Mouse (Mus musculus) midbrain, postnatal 0 days (tissue): ENCODE results near the gene Higd1b. TPM values are rescaled to one million over a fixed set of nuclear protein-coding genes. Genes with fewer than 3 reads are reported as not detected.
A peak's percentile ranks its signal among the peaks of the same experiment; 100 is the strongest.

Experiments
- ATAC-seq: fragments of 200-750 bp; cut with Nextera tagmentation; 2 replicates; pipeline ENCODE4 v1.8.0; 2017; ENCODE audit warnings: moderate number of reproducible peaks, mild to moderate bottlenecking, moderate TSS enrichment, moderate library complexity; ENCODE audit not compliant: low FRiP score
- DNase-seq: peaks from one replicate; pipeline ENCODE4 v3.0.0-alpha.2; 2015; ENCODE audit warnings: low spot score
- H3K27ac ChIP-seq: fragments of 300-500 bp; sonication (generic); 2 replicates; pipeline ENCODE4 v1.5.1; 2014; ENCODE audit warnings: low read depth, mild to moderate bottlenecking, low read length, mixed read lengths
- H3K27me3 ChIP-seq: fragments of 300-500 bp; sonication (generic); 2 replicates; pipeline ENCODE4 v1.6.1; 2014; ENCODE audit warnings: low read length, control low read depth, mixed read lengths; ENCODE audit not compliant: insufficient read depth
- H3K36me3 ChIP-seq: fragments of 300-500 bp; sonication (generic); 2 replicates; pipeline ENCODE4 v1.6.1; 2014; ENCODE audit warnings: low read length, control low read depth, mixed read lengths; ENCODE audit not compliant: insufficient read depth
- H3K4me1 ChIP-seq: fragments of 300-500 bp; sonication (generic); 2 replicates; pipeline ENCODE4 v1.6.1; 2014; ENCODE audit warnings: mild to moderate bottlenecking, control low read depth, antibody characterized with exemption, low read length, mixed read lengths; ENCODE audit not compliant: insufficient read depth
- H3K4me2 ChIP-seq: fragments of 300-500 bp; sonication (generic); 2 replicates; pipeline ENCODE4 v1.6.1; 2014; ENCODE audit warnings: low read depth, mild to moderate bottlenecking, low read length, mixed read lengths; ENCODE audit not compliant: poor library complexity, severe bottlenecking
- H3K4me3 ChIP-seq: fragments of 300-500 bp; sonication (generic); 2 replicates; pipeline ENCODE4 v1.5.1; 2014; ENCODE audit warnings: low read depth, mild to moderate bottlenecking, low read length, moderate library complexity
- H3K9ac ChIP-seq: fragments of 300-500 bp; sonication (generic); replicated peaks from 2 replicates; pipeline ENCODE4 v1.6.1; 2014; ENCODE audit warnings: mild to moderate bottlenecking, low read length, moderate library complexity, mixed read lengths; ENCODE audit not compliant: poor library complexity, severe bottlenecking
- H3K9me3 ChIP-seq: fragments of 300-500 bp; sonication (generic); 2 replicates; pipeline ENCODE4 v1.6.1; 2016; ENCODE audit warnings: low read length, control low read depth
- CTCF ChIP-seq: IDR thresholded peaks from 2 replicates; pipeline ENCODE4 v1.5.1; 2016; ENCODE audit warnings: antibody characterized with exemption, mild to moderate bottlenecking
- WGBS: fragments of 180-500 bp; shearing (Covaris S2); extraction: QIAGEN DNeasy Blood & Tissue Kit; methylation state at CpG from one replicate; pipeline ENCODE4 v1.1.7; 2014; 5-methylcytosine and 5-hydroxymethylcytosine counted together
- polyA plus RNA-seq: library from polyadenylated mRNA; unstranded; fragments of >200 nt; fragmentation: Nextera tagmentation; extraction: Ambion mirVana; gene quantifications from 2 replicates; pipeline ENCODE4 v1.2.1, GENCODE M21; 2015
- total RNA-seq: library from RNA; depleted of rRNA; stranded (reverse); fragments of >200 nt; gene quantifications from 2 replicates; pipeline ENCODE4 v1.2.3, GENCODE M21; 2014; rRNA removed

Higd1b gene
- 12.3 and 12.8 TPM in 2 replicates for total RNA-seq
- polyA plus RNA-seq = 13.1 and 15.3 TPM in 2 replicates

GRCm38 (mm10) chr11:102835549-102835948, at the start of gene Higd1b:
Higd1b (plus strand) TSS chr11:102835849.
- Histone ChIP-seq H3K4me2 (no peak within 1 kb of the TSS), H3K9ac (no peak within 1 kb of the TSS), H3K36me3 (peaks cover 38% of the 10 kb centered on the region), H3K4me3 (no peak within 1 kb of the TSS), H3K27ac (0 out of 2 replicates have a peak within 1 kb of the TSS, but pooled peaks have one; percentile 13), H3K27me3 (no peaks in the 10 kb centered on the region), H3K9me3 (no peaks in the 10 kb centered on the region), H3K4me1 (no peaks in the 10 kb centered on the region)
- ATAC-seq (no peak), DNase-seq (no peak)
- WGBS = 76% methylated on average over 4 of the region's 4 CpGs
- no peak for TF ChIP-seq CTCF

DNA sequence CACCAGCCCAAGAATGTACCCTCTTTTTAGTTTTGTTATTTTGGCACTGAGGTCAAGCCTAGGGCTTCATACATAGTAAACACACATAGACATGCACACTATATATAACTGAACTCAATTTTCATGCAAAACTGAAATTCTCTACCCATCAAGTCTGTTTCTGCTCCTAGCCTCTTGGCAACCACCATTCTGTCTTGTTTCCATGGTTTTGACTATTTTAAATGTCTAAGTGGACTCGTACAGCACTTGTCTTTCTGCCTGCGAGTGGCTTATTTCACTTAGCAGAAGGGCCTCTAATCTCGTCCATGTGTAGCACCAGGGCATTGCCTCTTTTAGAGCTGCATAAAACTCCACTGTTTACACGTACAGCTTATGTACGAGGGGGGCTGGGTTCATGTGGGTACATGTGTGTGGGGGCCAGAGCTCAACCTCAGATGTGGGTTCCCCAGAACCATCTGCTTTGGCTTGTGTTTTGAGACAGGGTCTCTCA, 47.9 kb upstream of the Higd1b start:
- Histone ChIP-seq H3K4me1 (no peaks in the 10 kb centered on the region), H3K4me3 (no peak overlapping the region), H3K4me2 (no peak overlapping the region), H3K27me3 (no peaks in the 10 kb centered on the region), H3K27ac (no peak overlapping the region), H3K36me3 (no peaks in the 10 kb centered on the region), H3K9me3 (no peaks in the 10 kb centered on the region), H3K9ac (no peak overlapping the region)
- DNase-seq (no peak), ATAC-seq (no peak)
- WGBS = 79% methylated on average over 5 of the region's 5 CpGs
- TF ChIP-seq CTCF = no peak

DNA sequence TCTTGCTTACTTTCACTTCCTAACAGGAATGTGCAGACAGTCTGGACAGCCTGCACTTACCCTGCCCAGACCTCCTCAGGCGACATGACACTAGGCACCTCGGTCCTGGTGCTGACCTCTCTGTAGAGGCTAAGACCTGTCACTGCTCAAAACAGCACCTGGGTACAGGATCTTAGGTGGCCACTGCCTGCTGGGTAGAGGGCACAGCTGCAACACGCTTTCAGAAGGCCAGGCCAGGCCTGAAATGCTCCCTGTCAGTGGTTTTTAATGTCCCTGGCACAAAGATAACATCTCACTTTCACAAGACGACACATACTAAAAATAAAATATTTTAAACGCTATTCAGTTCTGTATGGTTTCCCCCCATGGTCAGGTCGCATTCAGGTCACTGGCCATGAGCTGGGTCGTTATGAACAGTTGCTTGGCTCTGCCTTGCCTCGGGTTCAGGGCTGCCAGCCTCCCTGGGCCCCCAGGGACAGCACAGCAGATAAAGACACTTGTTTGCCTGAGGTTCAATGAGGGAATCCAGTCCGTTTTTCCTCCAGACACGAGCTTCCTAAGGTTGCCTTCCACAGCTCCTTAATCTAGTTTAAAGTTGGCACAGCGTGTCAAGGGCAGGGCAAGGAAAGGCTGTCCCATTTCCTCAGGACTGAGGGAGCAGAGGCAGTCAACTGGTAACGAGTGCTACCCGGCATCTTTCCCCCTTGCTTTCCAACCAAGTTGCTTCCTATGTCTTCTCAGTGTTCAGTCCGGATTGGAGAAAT, 43.8 kb upstream of the Higd1b start:
- Histone ChIP-seq H3K27me3 (no peaks in the 10 kb centered on the region), H3K36me3 (no peaks in the 10 kb centered on the region), H3K9ac (no peak overlapping the region), H3K27ac (no peak overlapping the region), H3K4me3 (no peak overlapping the region), H3K4me2 (no peak overlapping the region), H3K4me1 (no peaks in the 10 kb centered on the region), H3K9me3 (no peaks in the 10 kb centered on the region)
- no peak for DNase-seq
- no peak for TF ChIP-seq CTCF
- ATAC-seq = no peak
- 62% methylated on average over 14 of the region's 14 CpGs for WGBS

DNA sequence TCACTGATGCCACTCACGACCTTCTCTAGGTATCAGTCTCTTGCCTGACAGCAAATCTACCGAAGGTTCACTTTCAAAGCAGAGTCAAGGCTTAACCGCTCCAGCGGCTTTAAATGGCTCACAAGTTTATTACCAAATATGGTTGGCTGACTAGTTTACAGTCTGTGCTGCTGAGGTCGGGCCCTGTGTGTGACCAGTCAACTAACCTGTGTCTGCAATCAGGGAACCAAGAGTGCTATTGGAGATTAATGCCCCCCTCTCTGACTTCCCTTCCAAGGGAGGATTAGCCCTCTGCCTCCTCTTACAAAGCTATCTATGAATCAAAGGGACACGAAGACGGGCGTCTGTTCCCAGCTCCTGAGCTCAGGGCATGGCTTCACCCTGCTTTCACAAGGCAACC, 41.5 kb upstream of the Higd1b start:
- Histone ChIP-seq H3K27me3 (no peaks in the 10 kb centered on the region), H3K4me2 (no peak overlapping the region), H3K4me1 (no peaks in the 10 kb centered on the region), H3K9ac (no peak overlapping the region), H3K4me3 (no peak overlapping the region), H3K9me3 (no peaks in the 10 kb centered on the region), H3K27ac (no peak overlapping the region), H3K36me3 (0 out of 2 replicates have a peak, but pooled peaks cover 3% of the 10 kb centered on the region)
- WGBS = 50% methylated on average over 8 of the region's 8 CpGs
- ATAC-seq (no peak), DNase-seq (no peak)
- TF ChIP-seq CTCF = no peak

GRCm38 (mm10) chr11:102803453-102803852, 32.2 kb upstream of the Higd1b start:
- no peak for TF ChIP-seq CTCF
- H3K4me2 ChIP-seq = no peak overlapping the region
- WGBS = 95% methylated on average over 5 of the region's 5 CpGs
- H3K9ac ChIP-seq = no peak overlapping the region
- H3K9me3 ChIP-seq = no peaks in the 10 kb centered on the region
- no peak overlapping the region for H3K4me3 ChIP-seq
- no peak overlapping the region for H3K27ac ChIP-seq
- no peaks in the 10 kb centered on the region for H3K4me1 ChIP-seq
- no peak for ATAC-seq
- no peaks in the 10 kb centered on the region for H3K27me3 ChIP-seq
- H3K36me3 ChIP-seq = peaks cover 15% of the 10 kb centered on the region; the same call in 1 of the 2 replicates
- DNase-seq = no peak

DNA sequence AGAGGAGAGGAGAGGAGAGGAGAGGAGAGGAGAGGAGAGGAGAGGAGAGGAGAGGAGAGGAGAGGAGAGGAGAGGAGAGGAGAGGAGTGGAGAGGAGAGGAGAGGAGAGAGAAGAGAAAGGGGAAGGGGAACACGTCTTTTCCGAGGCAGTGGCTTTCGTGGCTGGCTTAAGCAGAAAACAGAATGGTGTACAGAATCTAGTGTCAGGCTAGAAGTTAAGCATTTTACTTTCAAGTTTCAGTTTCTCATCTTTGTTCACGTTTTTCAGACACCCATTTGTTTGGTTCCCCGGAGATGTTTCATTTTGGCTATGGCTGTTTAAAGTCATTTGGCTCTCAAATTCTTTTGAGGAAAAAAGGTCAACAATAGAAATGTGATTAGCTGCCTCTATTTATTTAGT, 27.4 kb upstream of the Higd1b start:
- Histone ChIP-seq H3K9ac (no peak overlapping the region), H3K9me3 (no peaks in the 10 kb centered on the region), H3K27me3 (no peaks in the 10 kb centered on the region), H3K27ac (no peak overlapping the region), H3K36me3 (no peaks in the 10 kb centered on the region), H3K4me1 (no peaks in the 10 kb centered on the region; the same call in 1 of the 2 replicates), H3K4me2 (no peak overlapping the region), H3K4me3 (no peak overlapping the region)
- no peak for ATAC-seq
- no peak for TF ChIP-seq CTCF
- DNase-seq = no peak
- WGBS = 73% methylated on average over 5 of the region's 5 CpGs
